Mouse (Mus musculus) spleen, adult 2 months (tissue): ENCODE results near the gene Znhit3. TPM values are rescaled to one million over a fixed set of nuclear protein-coding genes. Genes with fewer than 3 reads are reported as not detected.

Experiments
- DNase-seq, 2 experiments: peaks; one replicate each; pipeline versions ENCODE4 v3.0.0 to v3.0.0-alpha.2; 2012 to 2021; ENCODE audit warnings: low spot score in 2 of 2, low read depth in 1 of 2
- H3K27ac ChIP-seq: fragments of 200-500 bp; 2 replicates; pipeline ENCODE4 v1.5.1; 2012; ENCODE audit warnings: low read length, inconsistent platforms; ENCODE audit not compliant: insufficient read depth
- H3K27me3 ChIP-seq: fragments of 200-500 bp; 2 replicates; pipeline ENCODE4 v1.6.1; 2012; ENCODE audit warnings: mild to moderate bottlenecking, moderate library complexity, low read length, inconsistent platforms; ENCODE audit not compliant: control insufficient read depth, insufficient read depth
- H3K36me3 ChIP-seq: fragments of 200-500 bp; 2 replicates; pipeline ENCODE4 v1.6.1; 2012; ENCODE audit warnings: mild to moderate bottlenecking, low read length, inconsistent platforms; ENCODE audit not compliant: control insufficient read depth, insufficient read depth
- H3K4me1 ChIP-seq: fragments of 200-500 bp; 2 replicates; pipeline ENCODE4 v1.6.1; 2011; ENCODE audit warnings: inconsistent platforms; ENCODE audit not compliant: control insufficient read depth, insufficient read depth, insufficient read length
- H3K4me3 ChIP-seq: fragments of 200-500 bp; 2 replicates; pipeline ENCODE4 v1.5.1; 2011; ENCODE audit warnings: mild to moderate bottlenecking, inconsistent platforms; ENCODE audit not compliant: insufficient read depth, insufficient read length; ENCODE audit errors: extremely low read depth
- CTCF ChIP-seq: fragments of 200-500 bp; IDR thresholded peaks from 2 replicates; pipeline ENCODE4 v1.5.1; 2011; ENCODE audit warnings: mild to moderate bottlenecking, inconsistent platforms; ENCODE audit not compliant: insufficient read depth, insufficient read length, insufficient replicate concordance; ENCODE audit errors: extremely low read depth
- POLR2A ChIP-seq: fragments of 200-500 bp; IDR thresholded peaks from 2 replicates; pipeline ENCODE4 v1.6.1; 2011; ENCODE audit warnings: low read depth, low read length, inconsistent platforms
- WGBS: fragments of 180-500 bp; shearing (Covaris S2); methylation state at CpG from one replicate; pipeline ENCODE4 v1.1.7; 2018; 5-methylcytosine and 5-hydroxymethylcytosine counted together
- polyA plus RNA-seq: library from polyadenylated mRNA; depleted of rRNA; stranded (reverse); fragments of >200 nt; gene quantifications from 2 replicates; pipeline ENCODE4 v1.2.3, GENCODE M21; 2012

Gene Znhit3
- polyA plus RNA-seq, 1 experiment, result 5.4 TPM

GRCm38 (mm10) chr11:84886767-84887511 is 29.2 kb downstream of the Znhit3 start:
- no peaks in the 10 kb centered on the region for H3K4me1 ChIP-seq
- TF ChIP-seq POLR2A (no peak), CTCF (no peak)
- 95% methylated on average over 11 of the region's 11 CpGs for WGBS
- H3K36me3 ChIP-seq, result peaks cover 2% of the 10 kb centered on the region; the same call in 1 of the 2 replicates
- H3K27ac ChIP-seq, result no peak overlapping the region
- no peak for DNase-seq
- H3K4me3 ChIP-seq, result no peak overlapping the region
- no peaks in the 10 kb centered on the region for H3K27me3 ChIP-seq

GRCm38 (mm10) chr11:84886236-84886635 is 29.9 kb downstream of the Znhit3 start:
- no peak overlapping the region for H3K27ac ChIP-seq
- H3K27me3 ChIP-seq, result no peaks in the 10 kb centered on the region
- DNase-seq, result no peak
- H3K4me3 ChIP-seq, result no peak overlapping the region
- H3K4me1 ChIP-seq, result no peaks in the 10 kb centered on the region
- 93% methylated on average over 5 of the region's 5 CpGs for WGBS
- peaks cover 2% of the 10 kb centered on the region; the same call in 1 of the 2 replicates for H3K36me3 ChIP-seq
- TF ChIP-seq CTCF (no peak), POLR2A (no peak)

DNA sequence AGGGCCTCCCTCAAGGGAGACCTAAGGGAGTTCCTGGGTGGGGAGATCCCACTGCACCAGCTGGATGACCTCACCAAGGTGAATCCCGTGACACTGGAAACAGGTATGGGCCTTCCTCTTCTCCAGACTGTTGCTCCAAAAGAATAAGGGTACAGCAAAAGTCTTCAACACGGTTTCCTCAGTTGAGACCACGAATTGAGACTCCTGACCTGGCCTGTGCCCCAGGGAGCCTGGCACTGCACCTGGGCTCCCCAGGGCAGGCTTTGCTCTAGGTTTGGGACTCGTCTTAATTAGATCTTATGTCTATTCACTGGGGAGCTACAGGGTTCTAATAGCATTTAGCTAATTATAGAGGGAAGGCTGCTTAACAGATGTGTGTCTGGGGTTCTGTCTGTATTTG is 30.9 kb downstream of the Znhit3 start:
- Histone ChIP-seq H3K27me3 (no peaks in the 10 kb centered on the region), H3K27ac (no peak overlapping the region), H3K36me3 (peaks cover 2% of the 10 kb centered on the region; the same call in 1 of the 2 replicates), H3K4me1 (no peaks in the 10 kb centered on the region; the same call in 1 of the 2 replicates), H3K4me3 (no peak overlapping the region)
- TF ChIP-seq CTCF, result no peak
- TF ChIP-seq POLR2A, result no peak
- 82% methylated on average over 4 of the region's 4 CpGs for WGBS
- DNase-seq, result no peak

DNA sequence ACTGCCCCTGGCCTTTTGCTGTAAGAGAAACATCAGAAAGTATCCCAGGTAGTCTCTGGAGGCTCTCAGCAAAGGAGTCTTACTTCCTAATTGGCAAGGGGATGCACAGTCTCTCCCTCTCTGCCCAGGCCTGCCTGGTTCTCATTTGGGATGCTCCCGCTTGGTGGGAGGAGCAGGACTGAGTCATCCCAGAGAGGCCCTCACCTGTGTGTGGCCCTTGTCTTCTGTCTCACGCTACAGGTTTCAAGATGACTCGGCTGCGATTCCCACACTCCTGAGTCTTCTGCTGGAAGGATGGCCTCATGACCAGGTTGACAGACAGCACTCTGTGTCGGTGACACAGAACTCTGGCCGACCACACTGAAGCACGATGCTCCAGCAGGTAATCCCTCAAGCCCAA is 33.8 kb downstream of the Znhit3 start:
- WGBS, result 94% methylated on average over 7 of the region's 7 CpGs
- Histone ChIP-seq H3K4me1 (peaks cover 5% of the 10 kb centered on the region; the same call in 1 of the 2 replicates), H3K36me3 (peaks cover 2% of the 10 kb centered on the region), H3K4me3 (no peak overlapping the region), H3K27me3 (no peaks in the 10 kb centered on the region), H3K27ac (no peak overlapping the region)
- TF ChIP-seq POLR2A (no peak), CTCF (no peak)
- DNase-seq, result no peak

DNA sequence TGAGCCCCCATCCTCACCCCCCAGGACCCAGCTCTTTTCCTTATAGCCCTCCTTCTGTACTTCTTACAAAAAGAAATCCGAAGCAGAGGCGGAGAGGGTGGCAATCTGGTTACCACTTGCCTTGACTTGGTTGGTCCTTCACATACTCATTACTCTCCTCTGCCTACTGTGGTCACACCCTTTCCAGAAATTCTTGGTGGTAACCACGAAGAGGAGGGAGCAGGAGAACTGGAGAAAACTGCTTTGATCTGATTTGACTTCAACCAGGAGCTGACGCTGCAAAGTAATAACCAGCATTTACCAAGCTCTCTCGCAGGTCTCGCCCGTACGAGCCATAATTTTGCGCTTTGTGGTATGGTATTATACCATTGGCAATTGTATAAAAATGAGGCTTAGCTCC is 35.2 kb downstream of the Znhit3 start:
- H3K4me1 ChIP-seq, result peaks cover 5% of the 10 kb centered on the region; the same call in 1 of the 2 replicates
- no peaks in the 10 kb centered on the region for H3K27me3 ChIP-seq
- H3K36me3 ChIP-seq, result peaks cover 2% of the 10 kb centered on the region
- peak overlapping the region; percentile 83; the same call in 1 of the 2 replicates for H3K4me3 ChIP-seq
- no peak for DNase-seq
- no peak for TF ChIP-seq POLR2A
- 66% methylated on average over 9 of the region's 9 CpGs for WGBS
- no peak overlapping the region for H3K27ac ChIP-seq

- WGBS, result under 1% methylated on average over 24 of the region's 24 CpGs
- Histone ChIP-seq H3K27ac (no peak overlapping the region), H3K27me3 (no peaks in the 10 kb centered on the region), H3K4me1 (peaks cover 5% of the 10 kb centered on the region; the same call in 1 of the 2 replicates), H3K36me3 (peaks cover 2% of the 10 kb centered on the region), H3K4me3 (peak overlapping the region; percentile 83)
- TF ChIP-seq POLR2A (no peak), CTCF (peak; percentile 21; the same call in 1 of the 2 replicates)
- DNase-seq, result peak; percentile 4 to 23
These were observed 35.7 kb downstream of the Znhit3 start for GRCm38 (mm10) chr11:84880465-84880961.

- TF ChIP-seq POLR2A, result peak; percentile 64
- peak; percentile 26; the same call in 1 of the 2 replicates for TF ChIP-seq CTCF
- Histone ChIP-seq H3K27me3 (no peaks in the 10 kb centered on the region), H3K4me1 (peaks cover 5% of the 10 kb centered on the region; the same call in 1 of the 2 replicates), H3K4me3 (peak within 1 kb of the TSS; percentile 83), H3K36me3 (peaks cover 2% of the 10 kb centered on the region), H3K27ac (peak within 1 kb of the TSS; percentile 74)
- under 1% methylated on average over 79 of the region's 81 CpGs for WGBS
- peak; percentile 47 to 78 for DNase-seq
These were observed 36.2 kb downstream of the Znhit3 start, which contains the start of the genes Myo19 and Pigw for GRCm38 (mm10) chr11:84879772-84880464. Myo19 (plus strand) TSS chr11:84880148. Pigw (minus strand) TSS chr11:84880285.
